Mouse (Mus musculus): ENCODE results near the gene Asb8. TPM values are rescaled to one million over a fixed set of nuclear protein-coding genes. Genes with fewer than 3 reads are reported as not detected.
A peak's percentile ranks its signal among the peaks of the same experiment; 100 is the strongest.

The Asb8 gene
- polyA plus RNA-seq, 1 experiment from 2014 or later, result 42.3 TPM

- Histone ChIP-seq H3K4me2 (replicated peaks; ENCODE audit: low read depth, low read length) (peak overlapping the region; percentile 86), H3K4me1 (ENCODE audit: insufficient read depth, low read depth, low read length) (peaks cover 8% of the 10 kb centered on the region; the same call in 1 of the 2 replicates), H3K9me3 (ENCODE audit: low read length) (no peaks in the 10 kb centered on the region), H3K27me3 (replicated peaks; ENCODE audit: insufficient read depth, low read length) (0 out of 2 replicates have a peak, but pooled peaks cover 6% of the 10 kb centered on the region), H3K9ac (replicated peaks; ENCODE audit: low read depth) (peak overlapping the region; percentile 69), H3K36me3 (ENCODE audit: insufficient read depth, low read length) (no peaks in the 10 kb centered on the region), H3K4me3 (ENCODE audit: low read depth, low read length) (peak overlapping the region; percentile 65), H3K27ac (ENCODE audit: low read length) (peak overlapping the region; percentile 47; the same call in 1 of the 2 replicates)
- DNase-seq (ENCODE audit: low spot score) (peak; percentile 92), ATAC-seq (peak; percentile 96)
- TF ChIP-seq EP300 (IDR thresholded peaks at IDR 0.05), result no peak
- TF ChIP-seq CTCF (IDR thresholded peaks at IDR 0.05), result no peak
- WGBS, result under 1% methylated on average over 35 of the region's 37 CpGs
Observed at GRCm38 (mm10) chr15:98108297-98109152, 56.9 kb downstream of the Asb8 start.

- 34% methylated on average over 11 of the region's 11 CpGs for WGBS
- peak overlapping the region; percentile 69 for H3K9ac ChIP-seq (replicated peaks; ENCODE audit: low read depth)
- no peak for TF ChIP-seq CTCF (IDR thresholded peaks at IDR 0.05)
- no peak for TF ChIP-seq EP300 (IDR thresholded peaks at IDR 0.05)
- H3K27me3 ChIP-seq (replicated peaks; ENCODE audit: insufficient read depth, low read length), result 0 out of 2 replicates have a peak, but pooled peaks cover 6% of the 10 kb centered on the region
- H3K4me2 ChIP-seq (replicated peaks; ENCODE audit: low read depth, low read length), result peak overlapping the region; percentile 86
- no peaks in the 10 kb centered on the region for H3K36me3 ChIP-seq (ENCODE audit: insufficient read depth, low read length)
- H3K27ac ChIP-seq (ENCODE audit: low read length), result no peak overlapping the region
- no peaks in the 10 kb centered on the region for H3K9me3 ChIP-seq (ENCODE audit: low read length)
- DNase-seq (ENCODE audit: low spot score) (peak; percentile 8), ATAC-seq (no peak)
- peaks cover 8% of the 10 kb centered on the region; the same call in 1 of the 2 replicates for H3K4me1 ChIP-seq (ENCODE audit: insufficient read depth, low read depth, low read length)
- H3K4me3 ChIP-seq (ENCODE audit: low read depth, low read length), result peak overlapping the region; percentile 65
Observed at GRCm38 (mm10) chr15:98107703-98108296, 57.6 kb downstream of the Asb8 start.

- DNase-seq (ENCODE audit: low spot score) (no peak), ATAC-seq (no peak)
- Histone ChIP-seq H3K27ac (ENCODE audit: low read length) (no peak overlapping the region), H3K4me3 (ENCODE audit: low read depth, low read length) (no peak overlapping the region), H3K4me1 (ENCODE audit: insufficient read depth, low read depth, low read length) (peaks cover 8% of the 10 kb centered on the region; the same call in 1 of the 2 replicates), H3K36me3 (ENCODE audit: insufficient read depth, low read length) (no peaks in the 10 kb centered on the region), H3K9ac (replicated peaks; ENCODE audit: low read depth) (no peak overlapping the region), H3K27me3 (replicated peaks; ENCODE audit: insufficient read depth, low read length) (0 out of 2 replicates have a peak, but pooled peaks cover 6% of the 10 kb centered on the region), H3K4me2 (replicated peaks; ENCODE audit: low read depth, low read length) (no peak overlapping the region), H3K9me3 (ENCODE audit: low read length) (no peaks in the 10 kb centered on the region)
- 74% methylated on average over 6 of the region's 6 CpGs for WGBS
- TF ChIP-seq CTCF (IDR thresholded peaks at IDR 0.05) (no peak), EP300 (IDR thresholded peaks at IDR 0.05) (no peak)
Observed at GRCm38 (mm10) chr15:98107230-98107629, 58.2 kb downstream of the Asb8 start.

GRCm38 (mm10) chr15:98106506-98106905 is 58.9 kb downstream of the Asb8 start:
- H3K4me1 ChIP-seq (ENCODE audit: insufficient read depth, low read depth, low read length), result peaks cover 8% of the 10 kb centered on the region; the same call in 1 of the 2 replicates
- 0 out of 2 replicates have a peak, but pooled peaks cover 6% of the 10 kb centered on the region for H3K27me3 ChIP-seq (replicated peaks; ENCODE audit: insufficient read depth, low read length)
- H3K4me3 ChIP-seq (ENCODE audit: low read depth, low read length), result no peak overlapping the region
- ATAC-seq, result no peak
- TF ChIP-seq CTCF (IDR thresholded peaks at IDR 0.05) (no peak), EP300 (IDR thresholded peaks at IDR 0.05) (no peak)
- H3K4me2 ChIP-seq (replicated peaks; ENCODE audit: low read depth, low read length), result no peak overlapping the region
- no peak overlapping the region for H3K9ac ChIP-seq (replicated peaks; ENCODE audit: low read depth)
- 49% methylated on average over 6 of the region's 6 CpGs for WGBS
- DNase-seq (ENCODE audit: low spot score), result no peak
- H3K9me3 ChIP-seq (ENCODE audit: low read length), result no peaks in the 10 kb centered on the region
- H3K27ac ChIP-seq (ENCODE audit: low read length), result no peak overlapping the region
- H3K36me3 ChIP-seq (ENCODE audit: insufficient read depth, low read length), result no peaks in the 10 kb centered on the region

GRCm38 (mm10) chr15:98102401-98102800 is 63.0 kb downstream of the Asb8 start:
- no peak overlapping the region for H3K4me2 ChIP-seq (replicated peaks; ENCODE audit: low read depth, low read length)
- H3K9me3 ChIP-seq (ENCODE audit: low read length), result no peaks in the 10 kb centered on the region
- no peak overlapping the region for H3K27ac ChIP-seq (ENCODE audit: low read length)
- H3K9ac ChIP-seq (replicated peaks; ENCODE audit: low read depth), result no peak overlapping the region
- H3K36me3 ChIP-seq (ENCODE audit: insufficient read depth, low read length), result no peaks in the 10 kb centered on the region
- H3K4me3 ChIP-seq (ENCODE audit: low read depth, low read length), result no peak overlapping the region
- DNase-seq (ENCODE audit: low spot score), result no peak
- 0 out of 2 replicates have a peak, but pooled peaks cover 6% of the 10 kb centered on the region for H3K27me3 ChIP-seq (replicated peaks; ENCODE audit: insufficient read depth, low read length)
- 85% methylated on average over 6 of the region's 6 CpGs for WGBS
- TF ChIP-seq CTCF (IDR thresholded peaks at IDR 0.05) (no peak), EP300 (IDR thresholded peaks at IDR 0.05) (no peak)
- no peak for ATAC-seq
- H3K4me1 ChIP-seq (ENCODE audit: insufficient read depth, low read depth, low read length), result no peaks in the 10 kb centered on the region

GRCm38 (mm10) chr15:98098519-98098918 is 66.9 kb downstream of the Asb8 start:
- no peak overlapping the region for H3K4me2 ChIP-seq (replicated peaks; ENCODE audit: low read depth, low read length)
- H3K4me1 ChIP-seq (ENCODE audit: insufficient read depth, low read depth, low read length), result no peaks in the 10 kb centered on the region; the same call in 1 of the 2 replicates
- no peak for DNase-seq (ENCODE audit: low spot score)
- H3K36me3 ChIP-seq (ENCODE audit: insufficient read depth, low read length), result no peaks in the 10 kb centered on the region
- no peak overlapping the region for H3K9ac ChIP-seq (replicated peaks; ENCODE audit: low read depth)
- H3K9me3 ChIP-seq (ENCODE audit: low read length), result no peaks in the 10 kb centered on the region
- ATAC-seq, result no peak
- H3K27ac ChIP-seq (ENCODE audit: low read length), result no peak overlapping the region
- TF ChIP-seq CTCF (IDR thresholded peaks at IDR 0.05) (no peak), EP300 (IDR thresholded peaks at IDR 0.05) (no peak)
- 85% methylated on average over 9 of the region's 9 CpGs for WGBS
- no peaks in the 10 kb centered on the region for H3K27me3 ChIP-seq (replicated peaks; ENCODE audit: insufficient read depth, low read length)
- H3K4me3 ChIP-seq (ENCODE audit: low read depth, low read length), result no peak overlapping the region
